Mouse (Mus musculus) c-Kit-positive CD71-positive TER-119-positive erythroid progenitor cells, embryonic 14.5 days (primary cell): Measurements from ENCODE around the gene Farsb.
A peak's percentile ranks its signal among the peaks of the same experiment; 100 is the strongest.

Experiments used
- DNase-seq: peaks from one replicate; pipeline ENCODE4 v3.0.0-alpha.2; 2013; ENCODE audit warnings: low spot score

The Farsb gene

GRCm38 (mm10) chr1:78419593-78419992 lies 69.1 kb downstream of the Farsb start:
- peak; percentile 23 for DNase-seq

GRCm38 (mm10) chr1:78417154-78417911 lies 71.4 kb downstream of the Farsb start:
- DNase-seq, result no peak

- no peak for DNase-seq
These were observed 74.3 kb downstream of the Farsb start for GRCm38 (mm10) chr1:78414421-78414820.

GRCm38 (mm10) chr1:78412668-78413067 lies 76.0 kb downstream of the Farsb start:
- no peak for DNase-seq

DNA sequence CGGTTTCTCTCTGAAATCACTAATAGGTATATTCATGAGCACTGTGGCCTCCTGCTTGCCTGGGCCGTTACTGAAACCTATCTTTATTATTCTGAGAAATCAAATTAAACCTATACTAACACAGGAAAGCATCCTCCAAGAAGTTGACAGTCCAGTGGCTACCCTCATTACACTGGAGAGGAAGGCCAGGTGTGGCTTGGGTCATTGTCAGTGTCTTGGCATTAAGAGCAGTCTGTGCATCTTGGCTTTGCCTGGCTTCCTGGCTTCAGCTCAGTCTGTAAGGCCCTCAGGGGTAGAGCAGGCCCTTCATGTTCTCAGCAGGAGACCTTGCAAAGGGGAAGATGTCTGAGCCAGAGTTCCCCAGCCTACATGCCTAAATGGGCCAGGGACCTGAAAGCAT lies 79.3 kb downstream of the Farsb start:
- no peak for DNase-seq

- no peak for DNase-seq
These were observed 87.3 kb downstream of the Farsb start for GRCm38 (mm10) chr1:78401413-78401812.

GRCm38 (mm10) chr1:78399755-78400154 lies 88.9 kb downstream of the Farsb start:
- no peak for DNase-seq

GRCm38 (mm10) chr1:78396320-78396913 lies 92.3 kb downstream of the Farsb start:
- no peak for DNase-seq

- DNase-seq, result no peak
These were observed 93.0 kb downstream of the Farsb start for GRCm38 (mm10) chr1:78395737-78396136.

DNA sequence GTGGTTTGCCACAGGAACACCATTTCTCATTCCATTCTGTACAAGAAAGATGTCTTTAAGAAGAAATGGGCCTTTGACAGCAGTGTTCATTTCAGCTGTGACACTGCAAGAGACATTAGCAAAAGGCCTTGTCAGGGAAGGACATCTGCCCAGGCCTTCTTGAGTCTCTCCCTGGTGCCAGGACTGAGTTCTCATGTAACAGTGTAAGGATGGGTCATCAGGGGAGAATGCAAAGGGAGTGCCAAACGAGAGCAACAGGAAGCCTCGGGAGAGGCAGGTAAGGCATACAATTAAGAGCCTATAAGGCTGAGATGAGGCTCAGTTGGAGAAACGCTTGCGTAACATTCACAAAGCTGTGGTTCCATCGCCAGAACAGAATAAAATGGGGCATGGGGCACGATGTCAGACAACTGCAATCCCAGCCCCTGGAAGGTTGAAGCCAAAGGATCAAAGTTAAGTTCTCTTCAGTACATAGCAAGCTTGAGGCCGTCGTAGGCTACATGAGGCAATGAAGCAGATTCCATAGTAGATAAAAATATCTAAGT lies 93.4 kb downstream of the Farsb start:
- DNase-seq, result no peak

GRCm38 (mm10) chr1:78388848-78389247 lies 99.8 kb downstream of the Farsb start:
- DNase-seq, result no peak

GRCm38 (mm10) chr1:78387854-78388253 lies 100.8 kb downstream of the Farsb start:
- no peak for DNase-seq

DNA sequence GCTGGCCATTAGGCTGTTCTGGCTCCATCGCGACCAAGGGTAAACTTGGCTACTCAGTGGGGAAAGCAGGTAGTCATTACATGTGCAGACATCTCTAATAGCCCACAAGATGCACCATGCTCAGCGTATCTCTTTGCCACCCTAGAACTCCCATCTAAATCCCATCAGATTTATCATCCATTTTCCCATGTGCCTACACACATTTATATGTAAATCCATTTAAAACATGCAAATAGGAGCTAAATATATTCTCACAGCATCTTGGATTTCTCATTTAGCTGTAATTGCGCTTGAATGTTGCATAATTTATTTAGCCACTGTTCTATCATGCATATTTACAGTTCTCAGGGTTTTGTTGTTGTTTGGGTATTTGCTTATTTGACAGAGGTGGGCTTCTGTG lies 107.7 kb downstream of the Farsb start:
- no peak for DNase-seq

DNA sequence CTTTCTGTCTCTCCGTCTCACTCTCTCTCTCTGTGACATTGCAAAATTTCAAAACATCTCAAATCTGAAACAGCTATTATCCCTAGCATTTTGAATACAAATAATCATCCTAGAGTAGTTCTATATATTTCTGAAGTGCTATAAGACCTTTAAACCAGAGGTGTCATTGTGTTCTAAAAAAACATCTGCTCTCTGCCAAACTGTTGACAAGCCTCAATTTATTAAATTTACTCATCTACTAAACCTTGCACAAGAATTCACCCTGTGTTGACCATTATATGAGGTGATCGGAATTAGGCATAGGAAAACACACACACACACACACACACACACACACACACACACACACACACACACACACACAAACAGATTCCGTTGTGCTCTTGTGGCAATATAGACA lies 113.6 kb downstream of the Farsb start:
- DNase-seq, result no peak

- DNase-seq, result no peak
These were observed 114.9 kb downstream of the Farsb start for GRCm38 (mm10) chr1:78373836-78374235.

DNA sequence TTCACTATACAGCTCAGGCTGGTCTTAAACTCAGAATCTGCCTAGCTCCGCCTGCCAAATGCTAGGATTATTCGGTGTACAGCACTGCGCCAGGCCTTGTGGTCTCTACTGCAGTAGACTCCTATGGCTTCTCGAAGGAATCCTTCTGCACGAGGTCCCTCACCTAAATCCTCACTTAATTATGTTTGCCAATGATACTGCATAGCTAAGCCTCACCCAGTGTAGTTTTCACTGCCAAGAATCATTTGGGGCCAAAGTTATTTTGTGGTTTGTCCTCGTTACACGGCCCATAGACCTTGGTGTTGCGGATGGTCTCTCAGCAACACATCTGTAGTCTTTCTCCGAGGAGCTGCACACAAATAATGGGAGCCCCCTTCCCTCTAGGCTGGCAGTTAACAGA lies 116.4 kb downstream of the Farsb start:
- DNase-seq, result no peak

DNA sequence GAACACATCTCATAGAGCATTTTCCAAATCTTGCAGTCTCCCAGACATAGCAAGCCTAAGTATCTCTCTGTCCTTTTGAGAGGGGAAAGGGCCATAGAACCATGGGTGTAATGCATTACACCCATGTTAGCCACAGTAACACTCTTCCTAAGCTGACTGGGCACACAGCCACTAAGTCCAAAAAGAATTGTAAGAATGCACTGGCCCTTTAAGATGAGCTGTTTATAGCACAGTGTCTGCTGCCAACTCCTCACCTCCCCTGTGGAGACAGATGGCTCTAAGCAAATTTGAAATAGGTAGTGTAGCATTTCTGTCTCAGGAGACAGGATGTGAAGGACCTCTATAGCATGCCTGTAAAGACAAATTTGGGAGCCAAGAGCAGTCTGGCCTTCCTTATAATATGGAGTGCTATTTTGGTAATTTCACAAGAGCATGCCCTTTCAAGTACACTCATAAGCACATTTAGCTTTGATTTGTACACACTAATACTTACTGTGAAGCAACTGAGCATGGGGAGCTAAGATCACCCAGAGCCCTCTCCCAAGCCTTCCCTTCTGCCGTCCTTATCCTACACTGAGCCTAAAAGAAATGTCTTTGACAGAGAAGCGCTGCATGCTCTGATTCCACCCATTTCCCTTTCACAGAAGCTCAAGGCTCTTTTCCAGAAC lies 117.0 kb downstream of the Farsb start:
- DNase-seq, result no peak

- no peak for DNase-seq
These were observed 118.6 kb downstream of the Farsb start for GRCm38 (mm10) chr1:78370121-78370520.
